Mouse (Mus musculus) hindbrain, postnatal 0 days (tissue): ENCODE results near the gene Plk3. TPM values are rescaled to one million over a fixed set of nuclear protein-coding genes. Genes with fewer than 3 reads are reported as not detected.

Experiments
- ATAC-seq: fragments of 200-750 bp; cut with Nextera tagmentation; 2 replicates; pipeline ENCODE4 v1.8.0; 2017; ENCODE audit warnings: mild to moderate bottlenecking, moderate TSS enrichment, moderate library complexity
- DNase-seq: peaks from one replicate; pipeline ENCODE4 v3.0.0-alpha.2; 2015; ENCODE audit warnings: low spot score
- H3K27ac ChIP-seq: fragments of 300-500 bp; sonication (generic); 2 replicates; pipeline ENCODE4 v1.5.1; 2014; ENCODE audit warnings: mild to moderate bottlenecking
- H3K27me3 ChIP-seq: fragments of 300-500 bp; sonication (generic); 2 replicates; pipeline ENCODE4 v1.6.1; 2014; ENCODE audit warnings: low read length, mixed read lengths; ENCODE audit not compliant: insufficient read depth
- H3K36me3 ChIP-seq: fragments of 300-500 bp; sonication (generic); 2 replicates; pipeline ENCODE4 v1.6.1; 2014; ENCODE audit warnings: low read length, mixed read lengths; ENCODE audit not compliant: insufficient read depth
- H3K4me1 ChIP-seq: fragments of 300-500 bp; sonication (generic); 2 replicates; pipeline ENCODE4 v1.6.1; 2014; ENCODE audit warnings: antibody characterized with exemption, low read length, mixed read lengths; ENCODE audit not compliant: insufficient read depth
- H3K4me2 ChIP-seq: fragments of 300-500 bp; sonication (generic); 2 replicates; pipeline ENCODE4 v1.6.1; 2014; ENCODE audit warnings: low read depth, mild to moderate bottlenecking, low read length, moderate library complexity, mixed read lengths
- H3K4me3 ChIP-seq: fragments of 300-500 bp; sonication (generic); 2 replicates; pipeline ENCODE4 v1.5.1; 2014; ENCODE audit warnings: low read length
- H3K9ac ChIP-seq: fragments of 300-500 bp; sonication (generic); replicated peaks from 2 replicates; pipeline ENCODE4 v1.6.1; 2014; ENCODE audit warnings: mild to moderate bottlenecking, low read length, moderate library complexity, mixed read lengths
- H3K9me3 ChIP-seq: fragments of 300-500 bp; sonication (generic); 2 replicates; pipeline ENCODE4 v1.6.1; 2016; ENCODE audit warnings: low read length, mixed read lengths
- CTCF ChIP-seq: IDR thresholded peaks from 2 replicates; pipeline ENCODE4 v1.5.1; 2016; ENCODE audit warnings: antibody characterized with exemption, control low read depth, low read depth
- WGBS: fragments of 180-500 bp; shearing (Covaris S2); extraction: QIAGEN DNeasy Blood & Tissue Kit; methylation state at CpG from one replicate; pipeline ENCODE4 v1.1.7; 2014; 5-methylcytosine and 5-hydroxymethylcytosine counted together
- polyA plus RNA-seq: library from polyadenylated mRNA; unstranded; fragments of >200 nt; fragmentation: Nextera tagmentation; extraction: Ambion mirVana; gene quantifications from 2 replicates; pipeline ENCODE4 v1.2.1, GENCODE M21; 2015
- total RNA-seq: library from RNA; depleted of rRNA; stranded (reverse); fragments of >200 nt; gene quantifications from 2 replicates; pipeline ENCODE4 v1.2.3, GENCODE M21; 2014

Gene Plk3
- total and polyA plus RNA-seq, 2 experiments from 2014 or later, result 29.1 to 29.8 TPM

GRCm38 (mm10) chr4:117120445-117121414 is 13.0 kb downstream of the Plk3 start:
- peak; percentile 91 for TF ChIP-seq CTCF
- whole genome bisulfite sequencing, result under 1% methylated on average over 69 of the region's 69 CpGs
- Histone ChIP-seq H3K4me3 (peak overlapping the region; percentile 61), H3K27me3 (no peaks in the 10 kb centered on the region), H3K4me2 (peak overlapping the region; percentile 98), H3K4me1 (peaks cover 7% of the 10 kb centered on the region), H3K9me3 (no peaks in the 10 kb centered on the region), H3K36me3 (no peaks in the 10 kb centered on the region), H3K9ac (peak overlapping the region; percentile 69), H3K27ac (peak overlapping the region; percentile 92)
- DNase-seq (peak; percentile 97), ATAC-seq (peak; percentile 96)

GRCm38 (mm10) chr4:117120052-117120444 is 13.7 kb downstream of the Plk3 start:
- peaks cover 2% of the 10 kb centered on the region for H3K4me1 ChIP-seq
- H3K27ac ChIP-seq, result peak overlapping the region; percentile 92
- peaks cover 1% of the 10 kb centered on the region; the same call in 1 of the 2 replicates for H3K36me3 ChIP-seq
- 4% methylated on average over 10 of the region's 10 CpGs for WGBS
- peak overlapping the region; percentile 69 for H3K9ac ChIP-seq
- DNase-seq (no peak), ATAC-seq (no peak)
- no peaks in the 10 kb centered on the region for H3K9me3 ChIP-seq
- peak overlapping the region; percentile 98 for H3K4me2 ChIP-seq
- no peaks in the 10 kb centered on the region for H3K27me3 ChIP-seq
- no peak for TF ChIP-seq CTCF
- peak overlapping the region; percentile 61 for H3K4me3 ChIP-seq

GRCm38 (mm10) chr4:117119636-117120035 is 14.1 kb downstream of the Plk3 start:
- peak overlapping the region; percentile 61 for H3K4me3 ChIP-seq
- H3K4me2 ChIP-seq, result peak overlapping the region; percentile 98
- peak overlapping the region; percentile 69 for H3K9ac ChIP-seq
- no peak for TF ChIP-seq CTCF
- H3K27me3 ChIP-seq, result no peaks in the 10 kb centered on the region
- ATAC-seq (no peak), DNase-seq (no peak)
- 80% methylated on average over 5 of the region's 5 CpGs for WGBS
- no peaks in the 10 kb centered on the region for H3K4me1 ChIP-seq
- H3K36me3 ChIP-seq, result peaks cover 5% of the 10 kb centered on the region; the same call in 1 of the 2 replicates
- H3K9me3 ChIP-seq, result no peaks in the 10 kb centered on the region
- peak overlapping the region; percentile 92 for H3K27ac ChIP-seq

GRCm38 (mm10) chr4:117117931-117118330 is 15.8 kb downstream of the Plk3 start:
- no peaks in the 10 kb centered on the region for H3K9me3 ChIP-seq
- ATAC-seq, result no peak

GRCm38 (mm10) chr4:117115592-117115991 is 18.2 kb downstream of the Plk3 start:
- Histone ChIP-seq H3K9me3 (no peaks in the 10 kb centered on the region), H3K27me3 (no peaks in the 10 kb centered on the region), H3K9ac (no peak overlapping the region), H3K27ac (no peak overlapping the region), H3K4me3 (no peak overlapping the region), H3K4me2 (no peak overlapping the region), H3K36me3 (peaks cover 13% of the 10 kb centered on the region), H3K4me1 (no peaks in the 10 kb centered on the region)
- ATAC-seq, result no peak
- DNase-seq, result no peak
- no peak for TF ChIP-seq CTCF
- WGBS, result 88% methylated on average over 5 of the region's 5 CpGs

More at GRCm38 (mm10) chr4:117117931-117118330, 15.8 kb downstream of the Plk3 start:
- Histone ChIP-seq H3K4me3 (no peak overlapping the region), H3K4me1 (no peaks in the 10 kb centered on the region), H3K27me3 (no peaks in the 10 kb centered on the region), H3K36me3 (peaks cover 6% of the 10 kb centered on the region; the same call in 1 of the 2 replicates), H3K27ac (no peak overlapping the region), H3K4me2 (no peak overlapping the region), H3K9ac (no peak overlapping the region)
- no peak for TF ChIP-seq CTCF
- 93% methylated on average over 7 of the region's 7 CpGs for WGBS
- no peak for DNase-seq

- Histone ChIP-seq H3K27ac (no peak overlapping the region), H3K9ac (no peak overlapping the region), H3K27me3 (no peaks in the 10 kb centered on the region), H3K36me3 (peaks cover 36% of the 10 kb centered on the region), H3K4me3 (no peak overlapping the region), H3K4me1 (no peaks in the 10 kb centered on the region), H3K4me2 (no peak overlapping the region), H3K9me3 (no peaks in the 10 kb centered on the region)
- no peak for DNase-seq
- no peak; the same call in 1 of the 2 replicates for TF ChIP-seq CTCF
- ATAC-seq, result no peak
- 71% methylated on average over 1 of the region's 1 CpGs for WGBS
These were observed 20.5 kb downstream of the Plk3 start for GRCm38 (mm10) chr4:117113237-117113636.
